Mouse (Mus musculus): ENCODE results near the gene Bbx.

GRCm38 (mm10) chr16:50381351-50381746 lies 50.8 kb downstream of the Bbx start:
- no peak for TF ChIP-seq POLR2A (IDR thresholded peaks at IDR 0.05; ENCODE audit: control insufficient read depth, extremely low read depth, insufficient read depth, low read length, poor library complexity)
- TF ChIP-seq CTCF (IDR thresholded peaks at IDR 0.05; ENCODE audit: borderline replicate concordance, control insufficient read depth, extremely low read depth, insufficient read depth, low read length, poor library complexity): no peak
